Mouse (Mus musculus) liver, embryonic 14.5 days (tissue): ENCODE measurements around the gene Haus5. TPM values are rescaled to one million over a fixed set of nuclear protein-coding genes. Genes with fewer than 3 reads are reported as not detected.

Experiments
- ATAC-seq: fragments of 200-750 bp; cut with Nextera tagmentation; 2 replicates; pipeline ENCODE4 v1.8.0; 2017; ENCODE audit warnings: moderate number of reproducible peaks, mild to moderate bottlenecking, moderate library complexity; ENCODE audit not compliant: insufficient read depth
- DNase-seq, 3 experiments: peaks; one replicate each; pipeline ENCODE4 v3.0.0-alpha.2; 2012 to 2013; ENCODE audit warnings: low read depth in 3 of 3, low spot score in 3 of 3
- H3K27ac ChIP-seq: fragments of 300-500 bp; sonication (generic); 2 replicates; pipeline ENCODE4 v1.5.1; 2014; ENCODE audit warnings: moderate library complexity, mild to moderate bottlenecking, control low read depth, inconsistent platforms
- H3K27me3 ChIP-seq: fragments of 300-500 bp; sonication (generic); 2 replicates; pipeline ENCODE4 v1.6.1; 2014; ENCODE audit warnings: mild to moderate bottlenecking, low read length, moderate library complexity; ENCODE audit not compliant: control insufficient read depth, insufficient read depth
- H3K36me3 ChIP-seq: fragments of 300-500 bp; sonication (generic); replicated peaks from 2 replicates; pipeline ENCODE4 v1.6.1; 2014; ENCODE audit warnings: low read depth; ENCODE audit not compliant: control insufficient read depth, insufficient read depth
- H3K4me1 ChIP-seq, 2 experiments: fragments of 200-500 bp in 1 of 2; fragments of 300-500 bp in 1 of 2; sonication (generic) in 1 of 2; replicated peaks; 2 replicates each; pipeline ENCODE4 v1.6.1; 2012 to 2014; ENCODE audit warnings: antibody characterized with exemption in 1 of 2, inconsistent platforms in 1 of 2, low read length in 1 of 2; ENCODE audit not compliant: control insufficient read depth in 2 of 2, insufficient read depth in 2 of 2
- H3K4me2 ChIP-seq: fragments of 300-500 bp; sonication (generic); 2 replicates; pipeline ENCODE4 v1.6.1; 2014; ENCODE audit warnings: low read depth, mild to moderate bottlenecking, control low read depth, moderate library complexity
- H3K4me3 ChIP-seq, 2 experiments: fragments of 200-500 bp in 1 of 2; fragments of 300-500 bp in 1 of 2; sonication (generic) in 1 of 2; 2 replicates each; pipeline ENCODE4 v1.5.1; 2012 to 2014; ENCODE audit warnings: low read depth in 2 of 2, low read length in 2 of 2, mild to moderate bottlenecking in 2 of 2, control low read depth in 1 of 2, inconsistent platforms in 1 of 2, moderate library complexity in 1 of 2; ENCODE audit not compliant: insufficient read depth in 1 of 2
- H3K9ac ChIP-seq: fragments of 300-500 bp; sonication (generic); replicated peaks from 2 replicates; pipeline ENCODE4 v1.6.1; 2014; ENCODE audit warnings: mild to moderate bottlenecking, control low read depth, moderate library complexity
- H3K9me3 ChIP-seq: fragments of 300-500 bp; sonication (generic); 2 replicates; pipeline ENCODE4 v1.6.1; 2016; ENCODE audit warnings: low read length, mixed read lengths; ENCODE audit not compliant: control insufficient read depth
- CTCF ChIP-seq: IDR thresholded peaks from 2 replicates; pipeline ENCODE4 v1.5.1; 2016; ENCODE audit warnings: antibody characterized with exemption, low read depth, control low read depth
- EP300 ChIP-seq: IDR thresholded peaks from 2 replicates; pipeline ENCODE4 v1.6.1; 2016; ENCODE audit warnings: antibody characterized with exemption, low read depth
- WGBS: fragments of 180-500 bp; shearing (Covaris S2); extraction: QIAGEN DNeasy Blood & Tissue Kit; methylation state at CpG from one replicate; pipeline ENCODE4 v1.1.7; 2014; ENCODE audit not compliant: insufficient replicate concordance; 5-methylcytosine and 5-hydroxymethylcytosine counted together
- polyA plus RNA-seq, 2 experiments: library from polyadenylated mRNA; depleted of rRNA in 1 of 2; stranded (reverse) in 1 of 2; unstranded in 1 of 2; fragments of >200 nt; fragmentation: Nextera tagmentation in 1 of 2; extraction: Ambion mirVana in 1 of 2; gene quantifications; 2 replicates each; pipeline versions ENCODE4 v1.2.1 to v1.2.3; 2012 to 2014

The Haus5 gene
- polyA plus RNA-seq, 2 experiments, result 28.5 to 28.7 TPM

GRCm38 (mm10) chr7:30698101-30698500, 33.3 kb upstream of the Haus5 start:
- no peak overlapping the region for H3K9ac ChIP-seq
- no peak for TF ChIP-seq EP300
- no peak for TF ChIP-seq CTCF
- no peak overlapping the region for H3K4me3 ChIP-seq
- no peaks in the 10 kb centered on the region for H3K9me3 ChIP-seq
- H3K27me3 ChIP-seq, result no peaks in the 10 kb centered on the region
- DNase-seq (no peak), ATAC-seq (no peak)
- WGBS, result 10% methylated on average over 5 of the region's 5 CpGs
- no peak overlapping the region for H3K4me2 ChIP-seq
- no peaks in the 10 kb centered on the region for H3K36me3 ChIP-seq
- H3K27ac ChIP-seq, result no peak overlapping the region
- peaks cover 0 to 3% of the 10 kb centered on the region in 2 experiments; a peak in 3 of 4 replicates for H3K4me1 ChIP-seq

- ATAC-seq (no peak), DNase-seq (no peak)
- H3K27ac ChIP-seq, result no peak overlapping the region
- no peaks in the 10 kb centered on the region; a peak in 1 of 4 replicates for H3K4me1 ChIP-seq
- TF ChIP-seq EP300 (no peak), CTCF (no peak)
- 80% methylated on average over 6 of the region's 6 CpGs for WGBS
- no peak overlapping the region for H3K9ac ChIP-seq
- no peaks in the 10 kb centered on the region for H3K27me3 ChIP-seq
- no peak overlapping the region for H3K4me3 ChIP-seq
- H3K4me2 ChIP-seq, result no peak overlapping the region
- no peaks in the 10 kb centered on the region for H3K9me3 ChIP-seq
- H3K36me3 ChIP-seq, result no peaks in the 10 kb centered on the region
These were observed 23.5 kb upstream of the Haus5 start for GRCm38 (mm10) chr7:30688325-30688724.

- DNase-seq, result no peak
- Histone ChIP-seq H3K4me3 (no peak overlapping the region), H3K9me3 (no peaks in the 10 kb centered on the region), H3K4me1 (no peaks in the 10 kb centered on the region; a peak in 1 of 4 replicates), H3K27me3 (no peaks in the 10 kb centered on the region), H3K27ac (no peak overlapping the region), H3K4me2 (no peak overlapping the region), H3K9ac (no peak overlapping the region), H3K36me3 (no peaks in the 10 kb centered on the region)
- whole genome bisulfite sequencing, result 31% methylated on average over 2 of the region's 2 CpGs
- ATAC-seq, result no peak
- TF ChIP-seq CTCF, result no peak
- TF ChIP-seq EP300, result no peak
These were observed 18.6 kb upstream of the Haus5 start for GRCm38 (mm10) chr7:30683425-30683824.

GRCm38 (mm10) chr7:30681897-30682296, 17.1 kb upstream of the Haus5 start:
- no peak for ATAC-seq
- Histone ChIP-seq H3K4me1 (no peaks in the 10 kb centered on the region; a peak in 1 of 4 replicates), H3K27ac (no peak overlapping the region), H3K4me2 (no peak overlapping the region), H3K9ac (no peak overlapping the region), H3K9me3 (no peaks in the 10 kb centered on the region), H3K4me3 (no peak overlapping the region), H3K36me3 (no peaks in the 10 kb centered on the region), H3K27me3 (no peaks in the 10 kb centered on the region)
- no peak for DNase-seq
- 62% methylated on average over 5 of the region's 5 CpGs for WGBS
- TF ChIP-seq EP300 (no peak), CTCF (no peak)

GRCm38 (mm10) chr7:30678263-30678975, 13.6 kb upstream of the Haus5 start:
- ATAC-seq, result no peak
- Histone ChIP-seq H3K4me2 (no peak overlapping the region), H3K4me3 (no peak overlapping the region), H3K9me3 (no peaks in the 10 kb centered on the region), H3K36me3 (no peaks in the 10 kb centered on the region), H3K4me1 (no peaks in the 10 kb centered on the region), H3K27ac (no peak overlapping the region), H3K27me3 (no peaks in the 10 kb centered on the region), H3K9ac (no peak overlapping the region)
- TF ChIP-seq CTCF (no peak; the same call in 1 of the 2 replicates), EP300 (no peak)
- WGBS, result 54% methylated on average over 5 of the region's 5 CpGs
- DNase-seq, result no peak
